Mouse (Mus musculus) olfactory bulb, adult 2 months (tissue): ENCODE results near the gene Cela3a.

Experiments
- CTCF ChIP-seq: fragments of 200-500 bp; IDR thresholded peaks from 2 replicates; pipeline ENCODE4 v1.5.1; 2012; ENCODE audit warnings: low read depth, mild to moderate bottlenecking, low read length, moderate library complexity; ENCODE audit not compliant: insufficient read depth
- POLR2A ChIP-seq: fragments of 200-500 bp; IDR thresholded peaks from 2 replicates; pipeline ENCODE4 v1.6.1; 2012; ENCODE audit warnings: mild to moderate bottlenecking, low read depth, low read length, moderate library complexity; ENCODE audit not compliant: insufficient read depth

- TF ChIP-seq CTCF (no peak), POLR2A (no peak)
Measured at GRCm38 (mm10) chr4:137441332-137441731, 31.7 kb upstream of the Cela3a start.
